In the genomic region with DNA sequence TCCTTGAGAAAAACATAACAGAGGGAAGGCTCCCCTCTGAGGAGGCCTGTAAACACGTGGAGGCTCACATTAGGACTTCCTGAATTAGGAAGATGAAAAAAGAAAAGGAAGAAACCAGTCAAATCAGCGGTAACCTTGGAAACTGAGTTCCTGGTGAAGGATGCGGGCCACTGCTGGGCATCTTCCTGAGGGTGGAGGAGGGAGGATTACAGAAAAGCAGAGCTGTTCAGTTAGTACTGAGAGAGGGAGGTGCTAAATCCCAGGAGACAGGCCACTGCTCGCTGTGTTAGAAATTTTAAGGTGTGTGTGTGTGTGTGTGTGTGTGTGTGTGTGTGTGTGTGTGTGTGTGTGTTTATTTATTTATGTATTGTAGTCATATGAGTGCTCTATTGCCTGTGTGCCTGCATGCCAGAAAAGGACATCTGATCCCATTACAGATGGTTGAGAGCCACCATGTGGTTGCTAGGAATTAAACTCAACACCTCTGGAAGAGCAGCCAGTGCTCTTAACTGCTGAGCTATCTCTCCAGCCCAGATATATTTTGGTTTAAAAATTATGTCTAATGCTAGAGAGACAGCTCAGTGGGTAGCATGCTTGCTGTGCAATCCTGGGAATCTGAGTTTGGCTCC, we compare ENCODE assay signal across 23 mouse cellular contexts. TPM values are rescaled to one million over a fixed set of nuclear protein-coding genes. Genes with fewer than 3 reads are reported as not detected.
A peak's percentile ranks its signal among the peaks of the same experiment; 100 is the strongest.
DNase-seq lines count a peak whose midpoint lies in the region; ATAC-seq and TF ChIP-seq lines count a peak whose summit lies in the region.
"Had no signal": no experiment of that assay in that cellular context is flagged by ENCODE, and none has a peak within 500 bp of the region (broad histone marks: within the 10 kb centered on the region; RNA-seq: fewer than 3 reads in every experiment).

No protein-coding gene starts in this region.

- H3K27me3 ChIP-seq in forebrain, embryonic 13.5 days = no peaks in the 10 kb centered on the region
- no peaks in the 10 kb centered on the region; the same call in 1 of the 2 replicates for H3K27me3 ChIP-seq in forebrain, embryonic 11.5 days (ENCODE audit: control insufficient read depth, insufficient read depth, low read length)
- H3K27me3 ChIP-seq in hindbrain, postnatal 0 days (ENCODE audit: insufficient read depth, low read length) = no peaks in the 10 kb centered on the region
- no peaks in the 10 kb centered on the region; the same call in 1 of the 2 replicates for H3K27me3 ChIP-seq in hindbrain, embryonic 12.5 days
- no peaks in the 10 kb centered on the region for H3K27me3 ChIP-seq in midbrain, embryonic 16.5 days (ENCODE audit: control insufficient read depth, insufficient read depth, low read depth, low read length)
- H3K27me3 ChIP-seq in midbrain, embryonic 13.5 days = no peaks in the 10 kb centered on the region
- H3K27me3 ChIP-seq in limb, embryonic 10.5 days (ENCODE audit: low read depth, poor library complexity, severe bottlenecking) = no peaks in the 10 kb centered on the region
- H3K27me3 ChIP-seq: heart, embryonic 15.5 days had no signal

- DNase-seq in forebrain, embryonic 11.5 days (ENCODE audit: low spot score) = no peak
- peak; percentile 38 for DNase-seq in hindbrain, postnatal 0 days (ENCODE audit: low spot score)
- DNase-seq in limb, embryonic 10.5 days (ENCODE audit: low spot score) = no peak
- no peak for DNase-seq in adrenal gland, adult 8-10 months
- DNase-seq: adrenal gland, postnatal 25 days; cerebellum, adult 9-10 months; gastrocnemius, postnatal 25 days; heart, postnatal 4 days; layer of hippocampus, adult 9-11 months; left cerebral cortex, postnatal 4 days; lung, embryonic 14.5 days; right cerebral cortex, postnatal 4 days; thymus, postnatal 25 days had no signal

- no peak overlapping the region for H3K4me3 ChIP-seq in forebrain, embryonic 13.5 days
- H3K4me3 ChIP-seq in forebrain, embryonic 11.5 days (ENCODE audit: low read depth, low read length) = no peak overlapping the region
- no peak overlapping the region for H3K4me3 ChIP-seq in hindbrain, postnatal 0 days (ENCODE audit: low read length)
- H3K4me3 ChIP-seq in hindbrain, embryonic 12.5 days = no peak overlapping the region
- no peak overlapping the region for H3K4me3 ChIP-seq in midbrain, embryonic 16.5 days (ENCODE audit: low read depth, low read length)
- no peak overlapping the region for H3K4me3 ChIP-seq in midbrain, embryonic 13.5 days (replicated peaks)
- no peak overlapping the region for H3K4me3 ChIP-seq in limb, embryonic 10.5 days
- H3K4me3 ChIP-seq: heart, embryonic 15.5 days; megakaryocyte, embryonic 14.5 days had no signal

- H3K4me1 ChIP-seq in forebrain, embryonic 13.5 days = peaks cover 76% of the 10 kb centered on the region
- H3K4me1 ChIP-seq in forebrain, embryonic 11.5 days (replicated peaks; ENCODE audit: control insufficient read depth, insufficient read depth, low read length) = peaks cover 8% of the 10 kb centered on the region; the same call in 1 of the 2 replicates
- H3K4me1 ChIP-seq in hindbrain, postnatal 0 days (ENCODE audit: insufficient read depth, low read length) = no peaks in the 10 kb centered on the region
- H3K4me1 ChIP-seq in hindbrain, embryonic 12.5 days = peaks cover 9% of the 10 kb centered on the region
- peaks cover 2% of the 10 kb centered on the region; the same call in 1 of the 2 replicates for H3K4me1 ChIP-seq in midbrain, embryonic 16.5 days (ENCODE audit: control insufficient read depth, insufficient read depth, low read length)
- peaks cover 23% of the 10 kb centered on the region for H3K4me1 ChIP-seq in midbrain, embryonic 13.5 days (replicated peaks)
- H3K4me1 ChIP-seq in limb, embryonic 10.5 days = peaks cover 52% of the 10 kb centered on the region
- H3K4me1 ChIP-seq: heart, embryonic 15.5 days; megakaryocyte, embryonic 14.5 days had no signal

- no peak overlapping the region for H3K9ac ChIP-seq in forebrain, embryonic 13.5 days
- no peak overlapping the region for H3K9ac ChIP-seq in forebrain, embryonic 11.5 days (ENCODE audit: low read length)
- H3K9ac ChIP-seq in hindbrain, postnatal 0 days (replicated peaks; ENCODE audit: low read length) = no peak overlapping the region
- no peak overlapping the region; the same call in 1 of the 2 replicates for H3K9ac ChIP-seq in hindbrain, embryonic 12.5 days
- no peak overlapping the region for H3K9ac ChIP-seq in midbrain, embryonic 16.5 days (ENCODE audit: low read depth, low read length)
- H3K9ac ChIP-seq in midbrain, embryonic 13.5 days (replicated peaks) = no peak overlapping the region
- H3K9ac ChIP-seq: heart, embryonic 15.5 days; lung, embryonic 14.5 days had no signal

- H3K4me2 ChIP-seq in forebrain, embryonic 13.5 days = no peak overlapping the region
- no peak overlapping the region for H3K4me2 ChIP-seq in forebrain, embryonic 11.5 days (ENCODE audit: low read depth, low read length, severe bottlenecking)
- no peak overlapping the region for H3K4me2 ChIP-seq in hindbrain, postnatal 0 days (ENCODE audit: low read depth, low read length)
- no peak overlapping the region for H3K4me2 ChIP-seq in hindbrain, embryonic 12.5 days (replicated peaks)
- no peak overlapping the region for H3K4me2 ChIP-seq in midbrain, embryonic 16.5 days (ENCODE audit: low read length)
- no peak overlapping the region for H3K4me2 ChIP-seq in midbrain, embryonic 13.5 days (replicated peaks)
- H3K4me2 ChIP-seq: heart, embryonic 15.5 days; liver, embryonic 11.5 days; lung, embryonic 14.5 days had no signal

- TF ChIP-seq CTCF in hindbrain, postnatal 0 days (IDR thresholded peaks at IDR 0.05; ENCODE audit: low read depth) = peak; percentile 29; the same call in 1 of the 2 replicates

- ATAC-seq in forebrain, embryonic 13.5 days = 0 out of 2 replicates have a peak, but pooled peaks have one; percentile 28
- no peak for ATAC-seq in forebrain, embryonic 11.5 days (replicated peaks; ENCODE audit: low FRiP score)
- no peak for ATAC-seq in hindbrain, postnatal 0 days
- ATAC-seq in hindbrain, embryonic 12.5 days (ENCODE audit: low FRiP score) = no peak
- peak; percentile 64 for ATAC-seq in midbrain, embryonic 16.5 days
- no peak for ATAC-seq in midbrain, embryonic 13.5 days
- ATAC-seq: CD4-positive, CD25-positive, alpha-beta regulatory T cell, adult 4 months had no signal

- 17% methylated on average over 4 of the region's 4 CpGs for WGBS in forebrain, embryonic 13.5 days
- 19% methylated on average over 4 of the region's 4 CpGs for WGBS in forebrain, embryonic 11.5 days
- 10% methylated on average over 4 of the region's 4 CpGs for WGBS in hindbrain, postnatal 0 days
- WGBS in hindbrain, embryonic 12.5 days = 39% methylated on average over 4 of the region's 4 CpGs
- WGBS in midbrain, embryonic 16.5 days = 12% methylated on average over 4 of the region's 4 CpGs
- 13% methylated on average over 4 of the region's 4 CpGs for WGBS in midbrain, embryonic 13.5 days
- WGBS in limb, embryonic 10.5 days = 42% methylated on average over 4 of the region's 4 CpGs

- no peaks in the 10 kb centered on the region for H3K36me3 ChIP-seq in forebrain, embryonic 13.5 days (ENCODE audit: poor library complexity, severe bottlenecking)
- no peaks in the 10 kb centered on the region for H3K36me3 ChIP-seq in forebrain, embryonic 11.5 days (ENCODE audit: control insufficient read depth, insufficient read depth, low read length)
- no peaks in the 10 kb centered on the region for H3K36me3 ChIP-seq in hindbrain, postnatal 0 days (ENCODE audit: insufficient read depth, low read length)
- no peaks in the 10 kb centered on the region for H3K36me3 ChIP-seq in hindbrain, embryonic 12.5 days
- no peaks in the 10 kb centered on the region for H3K36me3 ChIP-seq in midbrain, embryonic 16.5 days (ENCODE audit: control insufficient read depth, insufficient read depth, low read length)
- H3K36me3 ChIP-seq in midbrain, embryonic 13.5 days = no peaks in the 10 kb centered on the region
- no peaks in the 10 kb centered on the region for H3K36me3 ChIP-seq in limb, embryonic 10.5 days
- H3K36me3 ChIP-seq: heart, embryonic 15.5 days had no signal

- H3K9me3 ChIP-seq in forebrain, embryonic 13.5 days (replicated peaks) = no peaks in the 10 kb centered on the region
- no peaks in the 10 kb centered on the region for H3K9me3 ChIP-seq in forebrain, embryonic 11.5 days (ENCODE audit: control insufficient read depth, low read length)
- 0 out of 2 replicates have a peak, but pooled peaks cover 2% of the 10 kb centered on the region for H3K9me3 ChIP-seq in hindbrain, postnatal 0 days (ENCODE audit: low read length)
- no peaks in the 10 kb centered on the region for H3K9me3 ChIP-seq in hindbrain, embryonic 12.5 days (replicated peaks)
- no peaks in the 10 kb centered on the region for H3K9me3 ChIP-seq in midbrain, embryonic 16.5 days (replicated peaks; ENCODE audit: control insufficient read depth, low read length, poor library complexity, severe bottlenecking)
- no peaks in the 10 kb centered on the region for H3K9me3 ChIP-seq in midbrain, embryonic 13.5 days
- H3K9me3 ChIP-seq in limb, embryonic 10.5 days (replicated peaks) = no peaks in the 10 kb centered on the region
- H3K9me3 ChIP-seq: heart, embryonic 15.5 days had no signal

- H3K27ac ChIP-seq in forebrain, embryonic 13.5 days = no peak overlapping the region
- no peak overlapping the region for H3K27ac ChIP-seq in forebrain, embryonic 11.5 days (ENCODE audit: low read depth, low read length)
- no peak overlapping the region for H3K27ac ChIP-seq in hindbrain, postnatal 0 days
- no peak overlapping the region for H3K27ac ChIP-seq in hindbrain, embryonic 12.5 days
- H3K27ac ChIP-seq in midbrain, embryonic 16.5 days (ENCODE audit: low read length) = no peak overlapping the region
- no peak overlapping the region for H3K27ac ChIP-seq in midbrain, embryonic 13.5 days
- H3K27ac ChIP-seq in limb, embryonic 10.5 days = peak overlapping the region; percentile 81
- H3K27ac ChIP-seq: heart, embryonic 15.5 days had no signal

RNA-seq across cellular contexts. Expression of a gene that starts 17.4 kb away (rescaled TPM):
- polyA plus RNA-seq in forebrain, embryonic 13.5 days (2015; fragmentation: Nextera tagmentation; extraction: Ambion mirVana) = 0.30 and 0.38 TPM in 2 replicates
- polyA plus RNA-seq in forebrain, embryonic 11.5 days (2014; fragmentation: Nextera tagmentation; extraction: Ambion mirVana) = 1.1 and 1.5 TPM in 2 replicates
- 0.52 and 0.65 TPM in 2 replicates for total RNA-seq in hindbrain, postnatal 0 days (2014; rRNA removed)
- polyA plus RNA-seq in hindbrain, postnatal 0 days (2015; fragmentation: Nextera tagmentation; extraction: Ambion mirVana) = 0.16 and 0.23 TPM in 2 replicates
- 0.10 and 0.20 TPM in 2 replicates for polyA plus RNA-seq in hindbrain, embryonic 12.5 days (2016; fragmentation: Nextera tagmentation; extraction: Ambion mirVana)
- polyA plus RNA-seq in midbrain, embryonic 16.5 days (2015; fragmentation: Nextera tagmentation; extraction: Ambion mirVana) = 0.20 TPM in 2 replicates
- 0.15 and 0.17 TPM in 2 replicates for polyA plus RNA-seq in midbrain, embryonic 13.5 days (2015; fragmentation: Nextera tagmentation; extraction: Ambion mirVana)
- polyA plus RNA-seq in limb, embryonic 10.5 days (2016; fragmentation: Nextera tagmentation; extraction: Ambion mirVana) = 0.06 and 0.25 TPM in 2 replicates
- total RNA-seq in adrenal gland, adult 8-10 months (2022) = not detected
- total RNA-seq: adrenal gland, postnatal 25 days had no signal
- polyA plus RNA-seq: neural tube, embryonic 11.5 days; stomach, embryonic 14.5 days had no signal

RNA-seq across cellular contexts. Expression of a gene that starts 52.0 kb away (rescaled TPM):
- 67.7 and 76.8 TPM in 2 replicates for polyA plus RNA-seq in forebrain, embryonic 13.5 days (2015; fragmentation: Nextera tagmentation; extraction: Ambion mirVana)
- polyA plus RNA-seq in forebrain, embryonic 11.5 days (2014; fragmentation: Nextera tagmentation; extraction: Ambion mirVana) = 60.7 and 67.0 TPM in 2 replicates
- 50.9 and 62.1 TPM in 2 replicates for total RNA-seq in hindbrain, postnatal 0 days (2014; rRNA removed)
- polyA plus RNA-seq in hindbrain, postnatal 0 days (2015; fragmentation: Nextera tagmentation; extraction: Ambion mirVana) = 47.3 and 47.5 TPM in 2 replicates
- 72.4 and 77.9 TPM in 2 replicates for polyA plus RNA-seq in hindbrain, embryonic 12.5 days (2016; fragmentation: Nextera tagmentation; extraction: Ambion mirVana)
- polyA plus RNA-seq in midbrain, embryonic 16.5 days (2015; fragmentation: Nextera tagmentation; extraction: Ambion mirVana) = 68.2 and 73.7 TPM in 2 replicates
- polyA plus RNA-seq in midbrain, embryonic 13.5 days (2015; fragmentation: Nextera tagmentation; extraction: Ambion mirVana) = 74.5 and 75.3 TPM in 2 replicates
- 66.0 and 71.8 TPM in 2 replicates for polyA plus RNA-seq in limb, embryonic 10.5 days (2016; fragmentation: Nextera tagmentation; extraction: Ambion mirVana)
- total RNA-seq in adrenal gland, adult 8-10 months (2022) = 10 to 100 TPM; 44.9 to 69.9 (median 57.6) TPM

Comparison
In these comparisons a context has a peak if more than half of its experiments do, and no peak if none do; other contexts are left out.
1. ATAC-seq: peak in forebrain, embryonic 13.5 days (single experiment) and midbrain, embryonic 16.5 days (single experiment); none in forebrain, embryonic 11.5 days (single experiment), hindbrain, postnatal 0 days (single experiment), hindbrain, embryonic 12.5 days (single experiment) and midbrain, embryonic 13.5 days (single experiment).